Mouse (Mus musculus) testis, adult 2 months (tissue): ENCODE measurements around the gene Vmn1r88.

Experiments
- CTCF ChIP-seq: fragments of 200-500 bp; IDR thresholded peaks from 2 replicates; pipeline ENCODE4 v1.5.1; 2012; ENCODE audit warnings: low read depth, mild to moderate bottlenecking, inconsistent platforms, low read length, moderate library complexity; ENCODE audit not compliant: control insufficient read depth, insufficient read depth, insufficient replicate concordance
- POLR2A ChIP-seq: fragments of 200-500 bp; IDR thresholded peaks from 2 replicates; pipeline ENCODE4 v1.6.1; 2012; ENCODE audit warnings: low read depth, mild to moderate bottlenecking, inconsistent platforms, low read length, moderate library complexity; ENCODE audit not compliant: control insufficient read depth

GRCm38 (mm10) chr7:13137340-13137739 is 22.0 kb upstream of the Vmn1r88 start:
- TF ChIP-seq POLR2A (no peak), CTCF (no peak)
